Mouse (Mus musculus) heart, postnatal 0 days (tissue): ENCODE measurements around the gene Rbm47. TPM values are rescaled to one million over a fixed set of nuclear protein-coding genes. Genes with fewer than 3 reads are reported as not detected.
A peak's percentile ranks its signal among the peaks of the same experiment; 100 is the strongest.

Source experiments
- ATAC-seq: fragments of 200-750 bp; cut with Nextera tagmentation; 2 replicates; pipeline ENCODE4 v1.8.0; 2017; ENCODE audit warnings: low read depth, moderate number of reproducible peaks, moderate library complexity; ENCODE audit not compliant: insufficient read depth
- DNase-seq: peaks from one replicate; pipeline ENCODE4 v3.0.0-alpha.2; 2016; ENCODE audit warnings: low spot score
- H3K27ac ChIP-seq: fragments of 300-500 bp; sonication (generic); 2 replicates; pipeline ENCODE4 v1.5.1; 2014; ENCODE audit warnings: low read depth, mild to moderate bottlenecking
- H3K27me3 ChIP-seq: fragments of 300-500 bp; sonication (generic); 2 replicates; pipeline ENCODE4 v1.6.1; 2014; ENCODE audit warnings: low read length, mixed read lengths; ENCODE audit not compliant: control insufficient read depth, insufficient read depth
- H3K36me3 ChIP-seq: fragments of 300-500 bp; sonication (generic); replicated peaks from 2 replicates; pipeline ENCODE4 v1.6.1; 2014; ENCODE audit warnings: low read length, mixed read lengths; ENCODE audit not compliant: control insufficient read depth, insufficient read depth
- H3K4me1 ChIP-seq: fragments of 300-500 bp; sonication (generic); 2 replicates; pipeline ENCODE4 v1.6.1; 2014; ENCODE audit warnings: antibody characterized with exemption; ENCODE audit not compliant: control insufficient read depth, insufficient read depth
- H3K4me2 ChIP-seq: fragments of 300-500 bp; sonication (generic); 2 replicates; pipeline ENCODE4 v1.6.1; 2014; ENCODE audit warnings: low read depth, mild to moderate bottlenecking, low read length, moderate library complexity
- H3K4me3 ChIP-seq: fragments of 300-500 bp; sonication (generic); 2 replicates; pipeline ENCODE4 v1.5.1; 2014; ENCODE audit warnings: low read depth, low read length
- H3K9ac ChIP-seq: fragments of 300-500 bp; sonication (generic); replicated peaks from 2 replicates; pipeline ENCODE4 v1.6.1; 2014; ENCODE audit warnings: low read depth, low read length, mixed read lengths
- H3K9me3 ChIP-seq: fragments of 300-500 bp; sonication (generic); replicated peaks from 2 replicates; pipeline ENCODE4 v1.6.1; 2016; ENCODE audit warnings: low read length; ENCODE audit not compliant: control insufficient read depth
- CTCF ChIP-seq: IDR thresholded peaks from 2 replicates; pipeline ENCODE4 v1.5.1; 2016; ENCODE audit warnings: antibody characterized with exemption, control low read depth, low read depth
- EP300 ChIP-seq: IDR thresholded peaks from 2 replicates; pipeline ENCODE4 v1.6.1; 2016; ENCODE audit warnings: antibody characterized with exemption, low read depth
- WGBS: fragments of 180-500 bp; shearing (Covaris S2); extraction: QIAGEN DNeasy Blood & Tissue Kit; methylation state at CpG from one replicate; pipeline ENCODE4 v1.1.7; 2014; 5-methylcytosine and 5-hydroxymethylcytosine counted together
- polyA plus RNA-seq: library from polyadenylated mRNA; unstranded; fragments of >200 nt; fragmentation: Nextera tagmentation; extraction: Ambion mirVana; gene quantifications from 2 replicates; pipeline ENCODE4 v1.2.1, GENCODE M21; 2015
- total RNA-seq: library from RNA; depleted of rRNA; stranded (reverse); fragments of >200 nt; gene quantifications from 2 replicates; pipeline ENCODE4 v1.2.3, GENCODE M21; 2014; ENCODE audit warnings: low replicate concordance

Gene Rbm47
- total and polyA plus RNA-seq, 2 experiments from 2014 or later: 1.1 to 11.2 TPM

- no peak overlapping the region for H3K4me3 ChIP-seq
- H3K9me3 ChIP-seq: no peaks in the 10 kb centered on the region
- no peak for TF ChIP-seq CTCF
- no peak for TF ChIP-seq EP300
- H3K9ac ChIP-seq: no peak overlapping the region
- H3K4me2 ChIP-seq: no peak overlapping the region
- no peaks in the 10 kb centered on the region for H3K27me3 ChIP-seq
- no peaks in the 10 kb centered on the region for H3K36me3 ChIP-seq
- no peaks in the 10 kb centered on the region for H3K4me1 ChIP-seq
- WGBS: 88% methylated on average over 4 of the region's 4 CpGs
- no peak for ATAC-seq
- DNase-seq: no peak
- no peak overlapping the region for H3K27ac ChIP-seq
Observed at GRCm38 (mm10) chr5:66088247-66088901, 84.5 kb downstream of the Rbm47 start.

DNA sequence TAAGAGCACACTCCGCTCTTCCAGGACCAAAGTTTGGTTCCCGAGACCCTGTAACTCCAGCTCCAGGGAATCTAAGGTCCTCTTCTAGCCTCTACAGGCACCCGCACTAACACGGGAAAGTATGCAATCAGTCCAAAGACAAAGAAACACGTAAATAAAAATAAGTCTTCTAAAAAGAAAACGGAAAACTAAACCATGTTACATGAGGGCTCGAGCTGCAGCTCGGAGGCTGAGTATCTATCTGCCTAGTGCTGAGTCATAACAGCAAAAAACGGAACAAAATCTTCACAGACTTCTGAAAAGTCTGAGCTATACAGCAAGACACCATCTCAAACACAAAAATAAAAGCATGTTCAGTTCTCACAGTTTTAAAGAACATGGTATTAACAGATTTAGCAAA is 86.0 kb downstream of the Rbm47 start:
- ATAC-seq: no peak
- Histone ChIP-seq H3K36me3 (no peaks in the 10 kb centered on the region), H3K9ac (no peak overlapping the region), H3K4me3 (no peak overlapping the region), H3K27me3 (no peaks in the 10 kb centered on the region), H3K4me2 (no peak overlapping the region), H3K27ac (no peak overlapping the region), H3K9me3 (no peaks in the 10 kb centered on the region), H3K4me1 (no peaks in the 10 kb centered on the region)
- DNase-seq: no peak
- TF ChIP-seq CTCF (no peak), EP300 (no peak)
- 79% methylated on average over 9 of the region's 9 CpGs for WGBS

DNA sequence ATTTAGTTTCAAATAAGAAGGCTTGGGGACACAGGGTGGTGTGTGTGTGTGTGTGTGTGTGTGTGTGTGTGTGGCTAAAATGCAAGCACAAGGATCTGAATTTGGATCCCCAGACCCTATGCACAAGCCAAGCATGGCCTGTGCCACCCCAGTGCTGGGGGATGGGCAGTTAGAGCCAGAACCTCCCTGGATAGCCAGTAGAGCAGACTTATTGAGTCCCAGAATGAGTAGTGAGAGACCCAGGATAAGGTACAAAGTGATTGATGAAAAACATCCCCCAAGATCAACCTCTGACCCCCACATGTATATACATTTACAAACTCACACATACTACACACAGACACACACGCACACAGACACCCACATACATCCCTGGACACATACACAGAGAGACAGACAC is 86.6 kb downstream of the Rbm47 start:
- Histone ChIP-seq H3K27me3 (no peaks in the 10 kb centered on the region), H3K4me1 (no peaks in the 10 kb centered on the region), H3K4me3 (no peak overlapping the region), H3K9me3 (no peaks in the 10 kb centered on the region), H3K36me3 (no peaks in the 10 kb centered on the region), H3K9ac (no peak overlapping the region), H3K4me2 (no peak overlapping the region), H3K27ac (no peak overlapping the region)
- WGBS: 93% methylated on average over 1 of the region's 1 CpGs
- ATAC-seq (no peak), DNase-seq (no peak)
- TF ChIP-seq EP300 (no peak), CTCF (no peak)

GRCm38 (mm10) chr5:66085478-66085877 is 87.4 kb downstream of the Rbm47 start:
- no peak overlapping the region for H3K9ac ChIP-seq
- no peak overlapping the region for H3K4me2 ChIP-seq
- no peaks in the 10 kb centered on the region for H3K4me1 ChIP-seq
- 39% methylated on average over 4 of the region's 4 CpGs for WGBS
- no peak overlapping the region for H3K4me3 ChIP-seq
- H3K27me3 ChIP-seq: no peaks in the 10 kb centered on the region
- no peak for TF ChIP-seq CTCF
- no peak for TF ChIP-seq EP300
- DNase-seq: no peak
- no peak for ATAC-seq
- no peaks in the 10 kb centered on the region for H3K9me3 ChIP-seq
- H3K36me3 ChIP-seq: no peaks in the 10 kb centered on the region
- no peak overlapping the region for H3K27ac ChIP-seq

DNA sequence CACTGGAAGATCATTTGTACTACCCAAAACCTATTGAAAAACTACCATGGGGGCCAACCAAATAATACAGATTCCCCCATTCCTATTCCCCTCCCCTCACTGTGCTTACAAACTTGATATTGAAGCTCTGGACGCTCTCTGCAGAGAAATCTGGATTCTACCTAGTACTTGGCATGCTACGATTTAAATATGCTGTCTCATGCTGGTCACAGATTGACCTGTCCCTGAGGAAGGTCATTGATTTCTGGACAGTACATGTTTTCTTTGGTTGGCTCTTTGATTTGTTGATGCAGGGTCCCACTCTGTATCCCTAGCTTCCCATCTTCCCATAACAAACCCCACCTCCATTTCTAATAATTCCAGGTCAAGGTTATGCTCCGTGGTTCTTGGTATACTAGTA is 88.4 kb downstream of the Rbm47 start:
- no peak overlapping the region for H3K27ac ChIP-seq
- H3K9me3 ChIP-seq: no peaks in the 10 kb centered on the region
- no peak overlapping the region for H3K4me3 ChIP-seq
- H3K4me2 ChIP-seq: no peak overlapping the region
- H3K36me3 ChIP-seq: no peaks in the 10 kb centered on the region
- no peaks in the 10 kb centered on the region for H3K27me3 ChIP-seq
- no peaks in the 10 kb centered on the region for H3K4me1 ChIP-seq
- ATAC-seq (no peak), DNase-seq (no peak)
- H3K9ac ChIP-seq: no peak overlapping the region
- TF ChIP-seq EP300 (no peak), CTCF (no peak)
- WGBS: 85% methylated on average over 3 of the region's 3 CpGs

- TF ChIP-seq CTCF: peak; percentile 52
- TF ChIP-seq EP300: no peak
- WGBS: 36% methylated on average over 7 of the region's 7 CpGs
Observed at GRCm38 (mm10) chr5:66083350-66083749, 89.6 kb downstream of the Rbm47 start.

More at GRCm38 (mm10) chr5:66083350-66083749, 89.6 kb downstream of the Rbm47 start:
- Histone ChIP-seq H3K9ac (no peak overlapping the region), H3K4me1 (no peaks in the 10 kb centered on the region), H3K4me3 (no peak overlapping the region), H3K4me2 (no peak overlapping the region), H3K9me3 (no peaks in the 10 kb centered on the region), H3K27me3 (no peaks in the 10 kb centered on the region), H3K36me3 (no peaks in the 10 kb centered on the region), H3K27ac (no peak overlapping the region)
- DNase-seq (peak; percentile 14), ATAC-seq (no peak)
